Mouse (Mus musculus): ENCODE measurements around the gene Zfp990. TPM values are rescaled to one million over a fixed set of nuclear protein-coding genes. Genes with fewer than 3 reads are reported as not detected.
"Not testable (repeated sequence)": the region's sequence is repeated elsewhere in the genome, so short reads cannot be mapped to it uniquely, and the experiment has no call there.

Gene Zfp990
- polyA plus RNA-seq, 1 experiment from 2014 or later: not detected

DNA sequence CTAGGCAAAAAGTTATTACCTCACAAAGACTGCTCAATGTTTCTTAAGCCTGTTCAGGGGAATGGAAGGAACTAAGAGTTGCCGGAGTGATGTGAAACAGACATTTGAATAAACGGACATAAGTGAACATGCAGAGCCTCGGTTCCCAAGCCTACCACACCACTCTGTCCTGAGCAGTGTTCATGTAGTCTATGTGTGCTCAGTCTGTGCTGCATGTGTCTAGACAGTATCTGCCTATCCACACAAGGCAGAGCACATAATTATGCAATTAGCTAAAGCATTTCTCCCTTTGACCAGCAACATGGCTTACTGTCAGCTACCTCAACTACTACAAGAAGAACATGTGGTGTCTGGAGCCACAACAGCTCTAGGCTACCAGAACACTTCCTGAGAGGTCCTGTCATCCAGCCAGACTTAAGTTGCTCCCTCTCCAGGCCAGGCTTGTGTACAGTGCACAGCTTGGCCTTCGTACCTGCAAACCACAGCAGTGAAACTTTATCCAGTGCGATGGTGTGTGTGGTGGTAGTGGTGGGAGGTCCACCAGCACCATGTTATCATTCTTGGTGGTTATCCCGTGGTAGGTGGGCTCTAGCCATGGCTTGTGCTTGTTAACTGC, 35.3 kb downstream of the Zfp990 start:
- H3K27ac ChIP-seq; H3K36me3 ChIP-seq; ATAC-seq (replicated peaks; ENCODE audit: low FRiP score); H3K4me1 ChIP-seq; H3K9ac ChIP-seq; H3K4me3 ChIP-seq (replicated peaks); H3K27me3 ChIP-seq; H3K4me2 ChIP-seq: not testable (repeated sequence)
- peaks cover 21% of the 10 kb centered on the region for H3K9me3 ChIP-seq (replicated peaks)
- WGBS: 74% methylated on average over 6 of the region's 6 CpGs

DNA sequence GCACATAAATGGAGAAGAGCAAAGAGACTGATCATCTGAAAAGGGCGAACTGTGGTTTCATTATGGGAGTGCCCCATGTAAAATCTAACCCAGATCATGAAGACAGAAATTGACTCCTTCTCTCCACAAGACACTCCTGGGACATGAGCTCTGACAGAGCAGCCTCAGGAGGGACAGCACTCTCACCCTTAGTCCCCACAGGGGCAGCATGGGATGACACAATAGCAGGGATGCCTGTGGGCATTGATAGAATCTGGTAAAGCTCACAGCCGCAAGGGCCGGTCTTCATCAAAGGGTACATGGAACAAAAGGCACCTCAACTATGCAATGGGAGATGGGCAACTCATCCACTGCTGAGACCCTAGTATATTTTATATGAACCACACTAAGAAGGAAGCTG, 35.9 kb downstream of the Zfp990 start:
- not testable (repeated sequence) for H3K4me2 ChIP-seq, H3K4me1 ChIP-seq

DNA sequence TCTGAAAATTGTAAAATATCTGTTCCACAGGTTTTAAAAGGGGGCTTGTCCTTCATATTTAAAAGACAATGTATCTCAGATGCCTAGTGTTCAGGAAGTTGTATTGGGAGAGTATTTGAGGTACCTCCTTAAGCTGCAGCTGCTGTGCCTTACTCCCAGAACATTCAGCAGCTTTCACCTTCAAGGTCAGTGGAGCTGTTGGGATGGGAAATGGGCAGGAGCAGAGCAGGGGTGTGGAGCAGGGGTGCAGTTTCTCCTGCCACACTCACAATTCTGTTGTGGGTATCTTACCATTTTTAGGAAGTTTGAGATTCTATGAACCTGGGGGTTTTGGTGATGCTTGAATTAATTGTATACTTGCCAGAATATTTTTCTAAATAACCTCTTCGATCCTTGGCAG, 46.1 kb downstream of the Zfp990 start:
- ATAC-seq (replicated peaks; ENCODE audit: low FRiP score): no peak
- no peak overlapping the region for H3K4me2 ChIP-seq
- H3K4me1 ChIP-seq: no peaks in the 10 kb centered on the region
- H3K36me3 ChIP-seq: no peaks in the 10 kb centered on the region
- 89% methylated on average over 1 of the region's 1 CpGs for WGBS
- no peak overlapping the region for H3K4me3 ChIP-seq (replicated peaks)
- H3K27me3 ChIP-seq: no peaks in the 10 kb centered on the region
- H3K27ac ChIP-seq: no peak overlapping the region
- H3K9me3 ChIP-seq (replicated peaks): 0 out of 2 replicates have a peak, but pooled peaks cover 7% of the 10 kb centered on the region
- no peak overlapping the region for H3K9ac ChIP-seq

More for the DNA sequence above, 35.9 kb downstream of the Zfp990 start:
- H3K9me3 ChIP-seq (replicated peaks): peaks cover 18% of the 10 kb centered on the region
- not testable (repeated sequence) for H3K36me3 ChIP-seq; H3K9ac ChIP-seq; ATAC-seq (replicated peaks; ENCODE audit: low FRiP score); H3K4me3 ChIP-seq (replicated peaks); H3K27ac ChIP-seq; H3K27me3 ChIP-seq
- WGBS: 95% methylated on average over 3 of the region's 3 CpGs

DNA sequence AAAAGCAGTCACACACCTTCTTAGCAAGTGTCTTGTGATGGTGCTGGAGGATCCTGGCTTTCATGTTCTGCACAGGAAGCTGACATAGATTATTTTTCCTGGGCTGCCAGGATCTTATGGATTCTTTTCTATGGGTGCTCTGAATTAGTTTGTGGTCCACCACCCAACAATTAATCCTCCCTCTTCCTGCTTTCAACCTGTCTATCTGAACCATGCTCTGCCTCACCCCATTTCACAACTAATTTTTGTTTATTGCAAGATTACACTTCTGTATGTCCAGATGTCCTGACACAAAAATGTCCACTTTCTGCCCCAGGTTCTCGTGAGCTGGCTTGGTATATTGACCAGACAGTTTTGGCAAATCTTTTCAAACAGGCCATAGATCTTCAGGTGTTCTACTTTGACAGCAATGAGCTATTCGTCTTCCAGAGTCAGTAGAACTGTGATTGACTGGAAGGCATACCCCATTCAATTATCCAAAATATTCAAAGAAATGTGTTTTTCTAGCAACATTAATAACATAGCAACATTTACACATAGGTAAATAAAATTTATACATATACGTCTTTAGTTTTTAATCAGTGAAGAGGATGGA, 49.0 kb downstream of the Zfp990 start:
- WGBS: 39% methylated on average over 3 of the region's 3 CpGs
- H3K27ac ChIP-seq: no peak overlapping the region
- H3K27me3 ChIP-seq: no peaks in the 10 kb centered on the region
- no peaks in the 10 kb centered on the region for H3K36me3 ChIP-seq
- no peak overlapping the region for H3K4me3 ChIP-seq (replicated peaks)
- no peaks in the 10 kb centered on the region for H3K4me1 ChIP-seq
- H3K4me2 ChIP-seq: no peak overlapping the region
- no peak for ATAC-seq (replicated peaks; ENCODE audit: low FRiP score)
- no peak overlapping the region for H3K9ac ChIP-seq
- 0 out of 2 replicates have a peak, but pooled peaks cover 9% of the 10 kb centered on the region for H3K9me3 ChIP-seq (replicated peaks)

DNA sequence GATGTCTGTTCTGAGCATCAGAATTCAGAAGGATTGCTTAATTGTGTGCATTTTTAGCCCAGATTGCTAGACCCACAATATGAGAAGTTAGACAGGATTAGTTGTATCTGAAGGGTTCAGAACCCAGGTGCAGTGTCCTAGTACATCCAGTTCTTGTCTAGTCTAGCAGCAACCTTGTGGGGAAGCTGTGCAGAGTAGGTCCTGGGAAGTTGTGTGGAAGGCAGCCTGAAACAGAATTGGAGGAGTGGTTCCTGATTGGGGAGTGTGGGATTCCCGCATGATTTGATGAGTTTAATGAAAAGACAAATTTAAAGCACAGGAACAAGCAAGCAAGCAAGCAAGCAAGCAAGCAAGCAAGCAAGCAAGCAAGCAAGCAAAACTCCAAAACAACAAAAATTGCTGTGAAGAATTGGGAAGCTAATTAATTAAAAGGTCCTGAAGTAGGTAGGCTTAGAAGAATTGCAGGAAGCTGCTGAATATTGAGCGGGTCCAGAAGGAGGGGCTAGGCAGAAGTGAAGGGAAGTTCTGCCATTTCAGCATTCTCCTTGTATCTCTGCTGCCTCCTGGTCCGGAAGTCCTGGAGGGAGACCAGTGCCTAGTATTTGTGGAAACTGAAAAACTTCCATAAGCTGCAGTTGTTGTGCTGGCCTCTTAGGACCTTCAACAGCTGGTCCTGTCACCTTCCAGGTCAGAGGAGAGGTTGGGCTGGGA, 53.7 kb downstream of the Zfp990 start:
- 69% methylated on average over 3 of the region's 3 CpGs for WGBS
- Histone ChIP-seq H3K4me2 (no peak overlapping the region), H3K27ac (no peak overlapping the region), H3K4me3 (replicated peaks) (no peak overlapping the region), H3K9me3 (replicated peaks) (0 out of 2 replicates have a peak, but pooled peaks cover 9% of the 10 kb centered on the region), H3K4me1 (no peaks in the 10 kb centered on the region), H3K27me3 (no peaks in the 10 kb centered on the region), H3K9ac (no peak overlapping the region), H3K36me3 (no peaks in the 10 kb centered on the region)
- ATAC-seq (replicated peaks; ENCODE audit: low FRiP score): no peak

DNA sequence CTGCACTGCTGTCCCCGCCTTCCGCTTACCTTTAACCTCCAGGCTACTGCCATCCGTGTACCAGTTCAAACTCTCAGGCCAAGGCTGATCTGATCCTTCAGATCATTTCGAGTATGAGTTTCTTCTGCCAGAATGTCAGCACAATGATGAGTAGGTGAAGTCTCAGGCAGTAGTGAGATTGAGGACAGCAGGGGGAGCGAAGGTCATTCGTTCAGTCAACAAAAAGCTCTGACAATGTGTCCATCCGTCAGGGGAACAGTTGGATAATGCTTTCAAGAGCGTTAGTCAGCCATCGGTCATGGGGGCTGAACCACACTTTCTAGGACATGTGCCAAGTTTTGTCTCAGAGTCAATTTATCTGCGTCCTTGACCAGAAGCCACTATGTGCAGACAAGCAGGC, 59.9 kb downstream of the Zfp990 start:
- not testable (repeated sequence) for H3K27me3 ChIP-seq; H3K27ac ChIP-seq; ATAC-seq (replicated peaks; ENCODE audit: low FRiP score)

DNA sequence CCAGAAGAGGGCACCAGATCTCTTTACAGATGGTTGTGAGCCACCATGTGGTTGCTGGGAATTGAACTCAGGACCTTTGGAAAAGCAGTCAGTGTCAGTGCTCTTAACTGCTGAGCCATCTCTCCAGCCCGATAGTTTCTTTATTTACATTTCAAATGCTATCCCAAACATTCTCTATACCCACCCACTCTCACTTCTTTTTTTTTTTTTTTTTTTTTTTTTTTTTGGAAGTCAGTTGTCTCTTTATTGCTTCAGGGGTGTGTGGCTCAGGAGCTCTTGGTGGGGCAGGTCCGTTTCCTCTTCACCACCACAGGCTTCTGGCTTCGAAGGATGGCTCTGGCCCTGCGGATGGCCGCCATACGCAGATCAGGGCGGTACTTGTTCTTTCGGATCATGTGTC, 66.1 kb downstream of the Zfp990 start:
- H3K27me3 ChIP-seq; ATAC-seq (replicated peaks; ENCODE audit: low FRiP score); H3K4me2 ChIP-seq; H3K9ac ChIP-seq; H3K9me3 ChIP-seq (replicated peaks); H3K4me3 ChIP-seq (replicated peaks); H3K4me1 ChIP-seq; H3K36me3 ChIP-seq; H3K27ac ChIP-seq: not testable (repeated sequence)
- 90% methylated on average over 8 of the region's 8 CpGs for WGBS

More for the DNA sequence above, 59.9 kb downstream of the Zfp990 start:
- not testable (repeated sequence) for H3K36me3 ChIP-seq; H3K4me2 ChIP-seq; H3K4me1 ChIP-seq; H3K9ac ChIP-seq; H3K9me3 ChIP-seq (replicated peaks); H3K4me3 ChIP-seq (replicated peaks)
- WGBS: 92% methylated on average over 8 of the region's 10 CpGs

DNA sequence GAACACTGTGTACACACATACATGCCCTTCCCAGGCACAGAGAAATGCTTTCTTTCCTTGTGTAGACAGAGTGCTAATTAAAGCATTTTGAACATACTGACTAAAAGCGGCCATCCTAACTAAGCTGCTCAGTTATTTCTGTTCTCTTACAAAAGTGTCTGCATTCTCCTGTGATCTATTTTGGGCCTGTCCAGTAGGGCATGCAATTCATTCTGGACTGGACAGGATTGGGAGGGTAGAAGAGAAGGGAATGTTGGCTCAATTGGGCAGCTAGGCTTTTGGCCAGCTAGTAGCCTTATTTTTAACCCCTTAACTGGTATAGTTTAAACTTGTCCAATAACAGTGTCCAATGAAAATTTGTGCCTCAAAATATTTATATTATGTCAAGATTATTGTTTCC, 69.8 kb downstream of the Zfp990 start:
- H3K9me3 ChIP-seq (replicated peaks); H3K27me3 ChIP-seq; H3K9ac ChIP-seq; H3K36me3 ChIP-seq; H3K4me3 ChIP-seq (replicated peaks); ATAC-seq (replicated peaks; ENCODE audit: low FRiP score); H3K27ac ChIP-seq; H3K4me2 ChIP-seq; H3K4me1 ChIP-seq: not testable (repeated sequence)
- WGBS: 100% methylated on average over 1 of the region's 1 CpGs

DNA sequence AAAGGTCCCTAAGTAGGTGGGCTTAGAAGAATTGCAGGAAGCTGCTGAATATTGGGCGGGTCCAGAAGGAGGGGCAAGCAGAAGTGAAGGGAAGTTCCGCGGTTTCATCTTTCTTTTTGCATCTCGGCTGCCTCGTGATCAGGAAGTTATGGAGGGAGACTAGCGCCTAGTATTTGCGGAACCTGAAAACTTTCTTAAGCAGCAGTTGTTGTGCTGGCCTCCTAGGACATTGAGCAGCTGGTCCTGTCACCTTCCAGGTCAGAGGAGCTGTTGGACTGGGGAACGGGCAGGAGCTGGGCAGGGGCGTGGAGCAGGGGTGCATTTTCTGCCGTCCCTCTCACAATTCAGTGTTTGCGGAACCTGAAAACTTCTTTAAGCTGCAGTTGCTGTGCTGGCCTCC, 74.5 kb downstream of the Zfp990 start, which contains the start of gene Gm13212:
TSS of gene Gm13212 (plus strand) at position 89 of the 400 bp plus-strand sequence.
- not testable (repeated sequence) for H3K4me1 ChIP-seq; H3K27ac ChIP-seq; H3K9me3 ChIP-seq (replicated peaks); H3K9ac ChIP-seq; H3K36me3 ChIP-seq; H3K27me3 ChIP-seq
- peak within 1 kb of the TSS; percentile 43 for H3K4me3 ChIP-seq (replicated peaks)
- ATAC-seq (replicated peaks; ENCODE audit: low FRiP score): peak; percentile 81
- 23% methylated on average over 11 of the region's 11 CpGs for WGBS
- peak within 1 kb of the TSS; percentile 54 for H3K4me2 ChIP-seq

DNA sequence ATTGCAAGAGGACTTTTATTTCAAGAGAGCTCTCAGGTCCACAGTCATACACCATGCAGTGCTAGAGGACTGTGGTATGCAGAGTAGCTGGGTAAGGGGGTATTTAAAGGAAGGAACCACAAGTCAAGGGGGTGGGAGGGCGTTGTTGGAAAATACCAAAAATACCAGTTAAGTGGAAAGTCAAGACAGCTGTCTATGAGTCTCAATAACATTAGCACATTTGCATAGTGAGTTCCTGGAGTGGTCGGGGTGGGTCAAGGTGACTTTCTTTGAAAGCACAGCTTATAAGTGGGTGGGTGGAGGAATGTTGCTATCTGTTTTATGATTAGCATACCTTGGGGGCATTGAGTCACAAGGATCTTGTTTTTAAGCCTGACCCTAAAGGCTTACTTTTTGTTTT, 75.5 kb downstream of the Zfp990 start:
- not testable (repeated sequence) for H3K9ac ChIP-seq; H3K4me1 ChIP-seq; H3K9me3 ChIP-seq (replicated peaks); H3K27ac ChIP-seq; H3K36me3 ChIP-seq; H3K27me3 ChIP-seq; H3K4me3 ChIP-seq (replicated peaks); ATAC-seq (replicated peaks; ENCODE audit: low FRiP score)
- H3K4me2 ChIP-seq: peak overlapping the region; percentile 54; the same call in 1 of the 2 replicates
- 79% methylated on average over 2 of the region's 2 CpGs for WGBS
